Mouse (Mus musculus) left cerebral cortex, adult 2 months (tissue): ENCODE measurements around the gene Tmco5. TPM values are rescaled to one million over a fixed set of nuclear protein-coding genes. Genes with fewer than 3 reads are reported as not detected.

Experiments used
- DNase-seq, 2 experiments: peaks; one replicate each; pipeline ENCODE4 v3.0.0; 2021 to 2022; ENCODE audit warnings: low spot score in 2 of 2, mixed read lengths in 1 of 2; ENCODE audit errors: extremely low spot score in 1 of 2
- H3K27ac ChIP-seq: fragments of 200-600 bp; 2 replicates; pipeline ENCODE4 v1.8.1; 2022
- H3K4me3 ChIP-seq: fragments of 200-600 bp; 2 replicates; pipeline ENCODE4 v1.8.1; 2022
- CTCF ChIP-seq: fragments of 200-600 bp; IDR thresholded peaks from 2 replicates; pipeline ENCODE4 v1.8.1; 2022; ENCODE audit warnings: antibody characterized with exemption, mild to moderate bottlenecking, moderate library complexity
- intact Hi-C: fragments of 180-260 bp; cut with DNase I; formaldehyde crosslinking; loops from one replicate; pipeline ENCODE4 v1.15.1; 2025
- long read RNA-seq, 2 experiments: library from polyadenylated mRNA; stranded (forward); transcript quantifications; one replicate each; pipeline ENCODE4 v2.0.0; 2021; ENCODE audit warnings: borderline mapping rate in 2 of 2
- total RNA-seq, 2 experiments: library from RNA; stranded (reverse); gene quantifications; 2 replicates each; pipeline ENCODE4 v1.2.3; 2021

Tmco5 gene
- 1 to 10 TPM; 4.1 to 4.2 TPM for total RNA-seq
- long read RNA-seq, experiment 1, partial matches to known transcripts, result 3 of 3 reads
- long read RNA-seq, experiment 1, other reads (novel, unspliced or antisense), result 0 of 3 reads
- long read RNA-seq, experiment 2, result 0 reads

- H3K4me3 ChIP-seq, result no peak within 1 kb of the TSS
- intact Hi-C loops, result no loop called here
- DNase-seq, result no peak
- no peak for TF ChIP-seq CTCF
- peak within 1 kb of the TSS; percentile 80 for H3K27ac ChIP-seq
These were observed at the start of gene Tmco5 for GRCm38 (mm10) chr2:116878391-116878790. Gene Tmco5 (plus strand): TSS chr2:116878691.

- no peak overlapping the region for H3K4me3 ChIP-seq
- intact Hi-C loops, result loop anchor here (5.0 kb wide), 1 partner anchor 600 kb away; no protein-coding TSS in a partner anchor
- no peak for TF ChIP-seq CTCF
- DNase-seq, result no peak
- H3K27ac ChIP-seq, result no peak overlapping the region
These were observed 46.6 kb upstream of the Tmco5 start for GRCm38 (mm10) chr2:116831863-116832262.

GRCm38 (mm10) chr2:116837829-116838228 is 40.7 kb upstream of the Tmco5 start:
- TF ChIP-seq CTCF, result no peak
- Histone ChIP-seq H3K27ac (no peak overlapping the region), H3K4me3 (no peak overlapping the region)
- DNase-seq, result no peak
- intact Hi-C loops, result no loop called here

DNA sequence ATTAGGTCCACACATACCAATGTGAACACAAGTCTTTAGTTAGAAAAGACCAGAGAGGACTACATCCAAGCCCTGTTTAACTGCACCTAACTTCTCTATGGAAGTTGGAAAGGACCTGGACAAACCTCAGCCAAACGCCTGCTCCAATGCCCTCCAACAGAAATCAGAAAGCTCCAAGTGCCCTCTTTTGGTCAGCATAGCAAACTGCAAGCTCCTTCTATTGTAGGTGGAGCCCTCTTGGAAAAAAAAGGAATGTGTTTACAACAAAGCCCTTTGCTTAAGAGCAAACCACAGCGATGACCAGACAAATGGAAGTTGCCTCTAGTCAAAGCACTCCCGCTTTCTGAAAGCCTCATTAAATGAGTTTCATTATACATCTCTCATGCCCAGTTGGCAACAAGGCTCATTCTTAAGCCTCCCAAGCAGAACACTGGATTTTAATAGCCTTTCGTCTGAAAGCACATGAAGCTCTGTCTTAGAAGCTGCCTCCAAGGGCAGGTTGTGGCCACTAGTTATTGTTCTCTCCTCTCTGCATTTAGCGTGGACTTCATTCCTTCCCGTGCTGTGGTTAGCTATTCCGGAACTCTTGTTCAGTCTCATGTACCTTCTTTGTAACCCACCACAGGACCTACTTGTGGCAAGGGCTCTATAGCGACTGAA is 39.8 kb upstream of the Tmco5 start:
- intact Hi-C loops, result no loop called here

GRCm38 (mm10) chr2:116849980-116850636 is 28.4 kb upstream of the Tmco5 start:
- H3K27ac ChIP-seq, result no peak overlapping the region
- no peak for DNase-seq
- no peak for TF ChIP-seq CTCF
- no peak overlapping the region for H3K4me3 ChIP-seq
- intact Hi-C loops, result no loop called here

More for the DNA sequence above, 39.8 kb upstream of the Tmco5 start:
- peak; percentile 19 to 28 for DNase-seq
- peak; percentile 78 for TF ChIP-seq CTCF
- no peak overlapping the region for H3K27ac ChIP-seq
- H3K4me3 ChIP-seq, result no peak overlapping the region

- Histone ChIP-seq H3K27ac (no peak overlapping the region), H3K4me3 (no peak overlapping the region)
- TF ChIP-seq CTCF, result no peak
- no peak for DNase-seq
- intact Hi-C loops, result no loop called here
These were observed 27.1 kb upstream of the Tmco5 start for GRCm38 (mm10) chr2:116851356-116851755.

GRCm38 (mm10) chr2:116852249-116852648 is 26.2 kb upstream of the Tmco5 start:
- intact Hi-C loops, result no loop called here
- Histone ChIP-seq H3K27ac (no peak overlapping the region), H3K4me3 (no peak overlapping the region)
- DNase-seq, result no peak
- no peak for TF ChIP-seq CTCF

- DNase-seq, result no peak
- TF ChIP-seq CTCF, result no peak
- H3K27ac ChIP-seq, result no peak overlapping the region
- intact Hi-C loops, result no loop called here
- no peak overlapping the region for H3K4me3 ChIP-seq
These were observed 19.8 kb upstream of the Tmco5 start for GRCm38 (mm10) chr2:116858703-116859102.

DNA sequence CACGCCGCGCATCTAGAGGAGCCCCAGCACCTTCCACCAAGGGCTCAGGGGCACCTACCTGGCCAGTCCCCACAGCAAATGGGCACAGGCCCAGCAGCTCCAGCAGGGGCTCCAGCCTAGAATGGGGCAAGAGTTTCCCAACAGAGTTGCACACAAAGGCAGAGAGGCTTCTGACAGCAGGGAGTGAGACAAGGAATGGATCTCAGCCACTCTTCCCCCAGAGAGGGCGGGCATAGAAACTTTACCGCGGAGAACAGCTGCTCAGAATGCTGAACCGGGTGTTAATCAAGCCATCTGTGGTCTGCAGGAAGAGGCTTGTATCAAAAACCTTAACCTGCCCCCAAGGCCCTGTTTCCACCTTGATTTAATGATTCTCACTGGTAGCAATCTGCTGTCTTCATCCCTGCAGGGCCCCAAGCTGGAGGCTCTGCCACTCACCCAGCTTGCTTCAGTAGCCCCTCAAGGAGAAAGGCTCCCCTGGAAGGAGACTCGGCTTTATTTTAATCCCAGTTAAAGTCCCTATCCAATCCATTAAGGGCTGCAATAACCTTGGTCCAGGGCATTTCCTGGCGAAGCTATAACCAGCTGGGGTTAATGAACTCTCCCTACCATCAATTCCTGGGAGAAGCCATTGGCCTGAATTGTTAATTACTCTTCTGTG is 1.4 kb upstream of the Tmco5 start:
- Histone ChIP-seq H3K4me3 (no peak overlapping the region), H3K27ac (no peak overlapping the region; the same call in 1 of the 2 replicates)
- no peak for DNase-seq
- TF ChIP-seq CTCF, result no peak
- intact Hi-C loops, result no loop called here

DNA sequence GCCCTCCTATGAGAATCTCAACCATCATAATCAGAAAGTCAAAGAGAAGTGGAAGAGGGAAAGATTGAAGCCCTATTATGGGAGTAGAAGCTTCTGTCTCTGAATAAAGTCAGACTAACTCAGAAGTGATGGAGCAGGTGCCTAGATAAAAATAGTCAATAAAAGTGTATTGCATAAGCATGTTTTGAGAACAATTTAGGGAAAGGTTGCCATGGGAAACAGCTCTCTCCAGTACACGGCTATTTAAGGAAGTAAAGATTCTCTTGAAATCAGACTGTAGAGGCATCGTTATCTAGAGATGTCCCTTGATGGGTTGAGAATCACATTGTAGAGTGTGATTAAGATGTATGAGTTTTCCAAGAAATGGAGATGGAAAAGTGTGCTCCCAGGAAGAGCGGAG is 1.2 kb downstream of the Tmco5 start:
- no peak for TF ChIP-seq CTCF
- Histone ChIP-seq H3K4me3 (no peak overlapping the region), H3K27ac (peak overlapping the region; percentile 80)
- no peak for DNase-seq
- intact Hi-C loops, result no loop called here

- Histone ChIP-seq H3K4me3 (no peak overlapping the region), H3K27ac (no peak overlapping the region)
- DNase-seq, result no peak
- no peak for TF ChIP-seq CTCF
- intact Hi-C loops, result no loop called here
These were observed 15.0 kb downstream of the Tmco5 start for GRCm38 (mm10) chr2:116893316-116893987.

DNA sequence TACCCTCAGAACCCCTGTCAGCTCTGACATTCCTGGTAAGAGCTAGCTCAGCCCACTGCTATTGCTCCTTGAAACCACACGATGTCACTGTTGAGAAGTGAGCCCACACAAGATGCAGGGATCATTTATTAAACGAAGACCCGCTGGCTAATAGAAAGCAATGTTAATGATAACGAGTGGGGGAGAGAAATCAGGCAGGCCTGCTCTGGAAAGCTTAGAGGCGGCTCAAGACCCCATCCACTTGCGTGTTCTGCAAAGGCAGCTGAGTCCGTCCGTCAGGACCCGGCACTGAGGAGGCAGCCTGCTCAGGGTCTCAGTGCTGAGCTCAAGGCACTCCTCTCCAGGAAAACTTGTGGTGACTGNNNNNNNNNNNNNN is 15.5 kb downstream of the Tmco5 start:
- DNase-seq, result peak in 1 of 2 experiments; percentile 41
- Histone ChIP-seq H3K4me3 (0 out of 2 replicates have a peak overlapping the region, but pooled peaks have one; percentile 2), H3K27ac (no peak overlapping the region)
- TF ChIP-seq CTCF, result peak; percentile 67
- intact Hi-C loops, result no loop called here
